Mouse (Mus musculus) stomach, postnatal 0 days (tissue): ENCODE results near the gene Ccnjl. TPM values are rescaled to one million over a fixed set of nuclear protein-coding genes. Genes with fewer than 3 reads are reported as not detected.

Source experiments
- ATAC-seq: fragments of 200-750 bp; cut with Nextera tagmentation; 2 replicates; pipeline ENCODE4 v1.8.0; 2017; ENCODE audit not compliant: low FRiP score, low TSS enrichment
- DNase-seq: peaks from one replicate; pipeline ENCODE4 v3.0.0-alpha.2; 2016; ENCODE audit warnings: low spot score
- H3K27ac ChIP-seq: fragments of 300-500 bp; sonication (generic); replicated peaks from 2 replicates; pipeline ENCODE4 v1.5.1; 2014; ENCODE audit warnings: mild to moderate bottlenecking, control low read depth
- H3K27me3 ChIP-seq: fragments of 300-500 bp; sonication (generic); 2 replicates; pipeline ENCODE4 v1.6.1; 2014; ENCODE audit warnings: low read length; ENCODE audit not compliant: control insufficient read depth, insufficient read depth
- H3K36me3 ChIP-seq: fragments of 300-500 bp; sonication (generic); 2 replicates; pipeline ENCODE4 v1.6.1; 2014; ENCODE audit warnings: low read length, mixed read lengths; ENCODE audit not compliant: control insufficient read depth, insufficient read depth
- H3K4me1 ChIP-seq: fragments of 300-500 bp; sonication (generic); replicated peaks from 2 replicates; pipeline ENCODE4 v1.6.1; 2014; ENCODE audit warnings: antibody characterized with exemption; ENCODE audit not compliant: control insufficient read depth, insufficient read depth
- H3K4me2 ChIP-seq: fragments of 300-500 bp; sonication (generic); replicated peaks from 2 replicates; pipeline ENCODE4 v1.6.1; 2014; ENCODE audit warnings: low read depth, mild to moderate bottlenecking, control low read depth, moderate library complexity
- H3K4me3 ChIP-seq: fragments of 300-500 bp; sonication (generic); 2 replicates; pipeline ENCODE4 v1.5.1; 2014; ENCODE audit warnings: low read depth, low read length, control low read depth
- H3K9ac ChIP-seq: fragments of 300-500 bp; sonication (generic); 2 replicates; pipeline ENCODE4 v1.6.1; 2014; ENCODE audit warnings: mild to moderate bottlenecking, low read length, control low read depth, mixed read lengths
- H3K9me3 ChIP-seq: fragments of 300-500 bp; sonication (generic); 2 replicates; pipeline ENCODE4 v1.6.1; 2016; ENCODE audit warnings: low read length; ENCODE audit not compliant: control insufficient read depth
- CTCF ChIP-seq: IDR thresholded peaks from 2 replicates; pipeline ENCODE4 v1.5.1; 2016; ENCODE audit warnings: antibody characterized with exemption, low read depth, mild to moderate bottlenecking, moderate library complexity
- EP300 ChIP-seq: optimal IDR thresholded peaks from 2 replicates; pipeline ENCODE3; 2016; ENCODE audit warnings: antibody characterized with exemption
- WGBS: fragments of 180-500 bp; shearing (Covaris S2); extraction: QIAGEN DNeasy Blood & Tissue Kit; methylation state at CpG from one replicate; pipeline ENCODE4 v1.1.7; 2014; 5-methylcytosine and 5-hydroxymethylcytosine counted together
- polyA plus RNA-seq: library from polyadenylated mRNA; unstranded; fragments of >200 nt; fragmentation: Nextera tagmentation; extraction: Ambion mirVana; gene quantifications from 2 replicates; pipeline ENCODE4 v1.2.1, GENCODE M21; 2015

Gene Ccnjl
- polyA plus RNA-seq, 1 experiment from 2014 or later: 5.2 TPM

GRCm38 (mm10) chr11:43566696-43567095 lies 38.1 kb downstream of the Ccnjl start:
- H3K36me3 ChIP-seq: no peaks in the 10 kb centered on the region; the same call in 1 of the 2 replicates
- no peak for ATAC-seq
- TF ChIP-seq EP300: no peak
- no peak for TF ChIP-seq CTCF
- no peaks in the 10 kb centered on the region for H3K27me3 ChIP-seq
- H3K4me1 ChIP-seq: no peaks in the 10 kb centered on the region
- no peak overlapping the region for H3K4me2 ChIP-seq
- H3K4me3 ChIP-seq: no peak overlapping the region
- 51% methylated on average over 5 of the region's 5 CpGs for WGBS
- H3K9ac ChIP-seq: no peak overlapping the region
- no peak for DNase-seq
- no peak overlapping the region for H3K27ac ChIP-seq
- H3K9me3 ChIP-seq: no peaks in the 10 kb centered on the region

- Histone ChIP-seq H3K27me3 (no peaks in the 10 kb centered on the region), H3K4me1 (no peaks in the 10 kb centered on the region), H3K27ac (no peak overlapping the region), H3K9ac (no peak overlapping the region), H3K4me3 (no peak overlapping the region), H3K9me3 (no peaks in the 10 kb centered on the region), H3K36me3 (no peaks in the 10 kb centered on the region; the same call in 1 of the 2 replicates), H3K4me2 (no peak overlapping the region)
- no peak for ATAC-seq
- DNase-seq: peak; percentile 41
- peak; percentile 78 for TF ChIP-seq CTCF
- no peak for TF ChIP-seq EP300
- 63% methylated on average over 5 of the region's 5 CpGs for WGBS
Measured at GRCm38 (mm10) chr11:43568263-43568662, 39.7 kb downstream of the Ccnjl start.

GRCm38 (mm10) chr11:43569188-43569587 lies 40.6 kb downstream of the Ccnjl start:
- H3K4me2 ChIP-seq: no peak overlapping the region
- WGBS: 83% methylated on average over 5 of the region's 5 CpGs
- no peaks in the 10 kb centered on the region; the same call in 1 of the 2 replicates for H3K36me3 ChIP-seq
- H3K4me3 ChIP-seq: no peak overlapping the region
- no peaks in the 10 kb centered on the region for H3K27me3 ChIP-seq
- ATAC-seq: no peak
- H3K9me3 ChIP-seq: no peaks in the 10 kb centered on the region
- TF ChIP-seq EP300 (no peak), CTCF (no peak)
- no peak for DNase-seq
- peak overlapping the region; percentile 63 for H3K27ac ChIP-seq
- no peak overlapping the region for H3K9ac ChIP-seq
- H3K4me1 ChIP-seq: no peaks in the 10 kb centered on the region

DNA sequence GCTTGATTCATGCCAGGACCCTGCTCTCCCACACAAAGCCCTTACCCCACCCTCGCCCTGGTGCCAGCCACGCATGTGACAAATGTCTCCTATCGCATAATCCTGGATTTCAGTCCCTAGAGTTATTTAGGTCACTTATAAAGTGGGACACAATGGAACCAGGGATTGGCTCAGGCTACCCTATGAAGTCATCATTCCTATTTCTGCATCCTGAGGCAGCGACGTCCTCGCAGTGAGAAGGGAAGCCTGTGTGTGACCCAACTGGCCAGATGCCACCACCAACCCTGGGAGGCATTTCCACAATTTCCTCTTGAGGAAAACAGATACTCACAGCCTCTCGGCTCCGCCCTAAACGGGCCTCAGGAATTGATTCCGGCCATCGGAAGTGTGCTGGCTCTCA lies 41.0 kb downstream of the Ccnjl start:
- TF ChIP-seq EP300: no peak
- no peak for TF ChIP-seq CTCF
- no peak overlapping the region for H3K9ac ChIP-seq
- no peaks in the 10 kb centered on the region for H3K27me3 ChIP-seq
- H3K4me1 ChIP-seq: no peaks in the 10 kb centered on the region
- no peak overlapping the region for H3K4me2 ChIP-seq
- no peaks in the 10 kb centered on the region for H3K9me3 ChIP-seq
- H3K27ac ChIP-seq: peak overlapping the region; percentile 63
- no peaks in the 10 kb centered on the region; the same call in 1 of the 2 replicates for H3K36me3 ChIP-seq
- ATAC-seq (peak; percentile 66), DNase-seq (peak; percentile 30)
- no peak overlapping the region for H3K4me3 ChIP-seq
- 57% methylated on average over 11 of the region's 11 CpGs for WGBS

GRCm38 (mm10) chr11:43575061-43575375 lies 46.4 kb downstream of the Ccnjl start:
- TF ChIP-seq EP300 (no peak), CTCF (no peak)
- H3K9me3 ChIP-seq: no peaks in the 10 kb centered on the region
- H3K36me3 ChIP-seq: no peaks in the 10 kb centered on the region; the same call in 1 of the 2 replicates
- WGBS: 21% methylated on average over 3 of the region's 3 CpGs
- DNase-seq: no peak
- H3K27ac ChIP-seq: no peak overlapping the region
- ATAC-seq: no peak
- H3K4me3 ChIP-seq: no peak overlapping the region
- no peaks in the 10 kb centered on the region for H3K27me3 ChIP-seq
- 0 out of 2 replicates have a peak, but pooled peaks cover 3% of the 10 kb centered on the region for H3K4me1 ChIP-seq
- no peak overlapping the region for H3K9ac ChIP-seq
- H3K4me2 ChIP-seq: no peak overlapping the region

- Histone ChIP-seq H3K9ac (no peak overlapping the region), H3K4me1 (0 out of 2 replicates have a peak, but pooled peaks cover 3% of the 10 kb centered on the region), H3K36me3 (no peaks in the 10 kb centered on the region), H3K27me3 (no peaks in the 10 kb centered on the region), H3K4me2 (no peak overlapping the region), H3K27ac (peak overlapping the region; percentile 20; the same call in 1 of the 2 replicates), H3K9me3 (no peaks in the 10 kb centered on the region), H3K4me3 (no peak overlapping the region)
- 20% methylated on average over 9 of the region's 9 CpGs for WGBS
- ATAC-seq (no peak), DNase-seq (no peak)
- TF ChIP-seq EP300 (no peak), CTCF (no peak)
Measured at GRCm38 (mm10) chr11:43575376-43576151, 47.0 kb downstream of the Ccnjl start.
